Comparison of ENCODE assay signal across 31 mouse cellular contexts in the genomic region with DNA sequence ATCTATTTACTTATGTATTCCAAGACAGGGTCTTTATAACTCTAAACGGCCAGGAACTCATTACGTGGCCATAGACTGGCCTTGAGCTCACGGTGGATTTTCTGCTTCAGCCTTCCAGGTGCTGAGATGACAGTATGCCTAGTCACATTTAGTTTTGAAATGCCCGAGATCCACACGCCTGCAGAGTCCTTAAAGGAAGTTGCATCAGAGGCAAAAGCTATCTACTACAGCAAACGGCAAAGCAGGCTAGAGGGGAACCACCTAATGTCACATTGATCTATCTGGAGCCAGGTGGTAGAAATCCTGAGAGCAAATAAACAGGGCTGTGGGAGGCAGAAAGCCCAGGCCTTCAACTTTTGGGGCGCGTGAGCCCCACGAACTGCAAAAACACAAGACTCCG. TPM values are rescaled to one million over a fixed set of nuclear protein-coding genes. Genes with fewer than 3 reads are reported as not detected.
DNase-seq lines count a peak whose midpoint lies in the region; ATAC-seq and TF ChIP-seq lines count a peak whose summit lies in the region.
"Had no signal": no experiment of that assay in that cellular context is flagged by ENCODE, and none has a peak within 500 bp of the region (broad histone marks: within the 10 kb centered on the region; RNA-seq: fewer than 3 reads in every experiment).

No protein-coding gene starts in this region.

- H3K9ac ChIP-seq in midbrain, embryonic 11.5 days (ENCODE audit: low read length): no peak overlapping the region
- no peak overlapping the region for H3K9ac ChIP-seq in midbrain, postnatal 0 days (replicated peaks; ENCODE audit: low read length, poor library complexity, severe bottlenecking)
- H3K9ac ChIP-seq: embryonic facial prominence, embryonic 15.5 days; hindbrain, embryonic 14.5 days; midbrain, embryonic 13.5 days; neural tube, embryonic 12.5 days had no signal

- no peak overlapping the region for H3ac ChIP-seq in myocyte (ENCODE audit: control insufficient read depth, insufficient read length)

- no peaks in the 10 kb centered on the region for H3K36me3 ChIP-seq in heart, embryonic 10.5 days
- no peaks in the 10 kb centered on the region for H3K36me3 ChIP-seq in midbrain, embryonic 11.5 days (ENCODE audit: control insufficient read depth, insufficient read depth, low read length)
- no peaks in the 10 kb centered on the region for H3K36me3 ChIP-seq in midbrain, postnatal 0 days (ENCODE audit: insufficient read depth, low read length)
- no peaks in the 10 kb centered on the region for H3K36me3 ChIP-seq in myocyte (ENCODE audit: control insufficient read depth, insufficient read depth)
- H3K36me3 ChIP-seq: embryonic facial prominence, embryonic 15.5 days; midbrain, embryonic 13.5 days; neural tube, embryonic 12.5 days had no signal

- no peak for TF ChIP-seq CTCF in midbrain, postnatal 0 days (IDR thresholded peaks at IDR 0.05)

- peak; percentile 28 for DNase-seq in heart, adult 11 months
- no peak for DNase-seq in heart, embryonic 10.5 days (ENCODE audit: low spot score)
- DNase-seq in midbrain, embryonic 11.5 days (ENCODE audit: low spot score, missing footprints): peak; percentile 90
- DNase-seq in midbrain, postnatal 0 days (ENCODE audit: low spot score): no peak
- no peak for DNase-seq in cerebellum, adult 9-10 months
- DNase-seq in urinary bladder, postnatal 25 days (ENCODE audit: low spot score): no peak
- DNase-seq: adrenal gland, postnatal 10 days; cerebellum, adult 2 months; gastrocnemius, postnatal 14 days; heart, adult 2 months; heart, postnatal 14 days; kidney, adult 18-20 months; lung, adult 18-20 months; lung, postnatal 14 days; spleen, adult 18-20 months; thymus, adult 18-20 months had no signal

- no peak overlapping the region for H3K4me2 ChIP-seq in midbrain, embryonic 11.5 days
- H3K4me2 ChIP-seq in midbrain, postnatal 0 days (ENCODE audit: low read depth, low read length, poor library complexity, severe bottlenecking): no peak overlapping the region
- peak overlapping the region; percentile 34 for H3K4me2 ChIP-seq in myocyte (ENCODE audit: low read depth)

- no peaks in the 10 kb centered on the region for H3K79me2 ChIP-seq in myocyte (ENCODE audit: control insufficient read depth, insufficient read depth)

- H3K4me3 ChIP-seq in heart, embryonic 10.5 days: no peak overlapping the region
- no peak overlapping the region for H3K4me3 ChIP-seq in midbrain, embryonic 11.5 days (ENCODE audit: low read depth, low read length)
- H3K4me3 ChIP-seq in midbrain, postnatal 0 days (ENCODE audit: low read depth, low read length): no peak overlapping the region
- H3K4me3 ChIP-seq in myocyte: no peak overlapping the region
- H3K4me3 ChIP-seq: heart, adult 2 months had no signal

- no peaks in the 10 kb centered on the region for H3K9me3 ChIP-seq in heart, embryonic 10.5 days
- peaks cover 4% of the 10 kb centered on the region; the same call in 1 of the 2 replicates for H3K9me3 ChIP-seq in midbrain, embryonic 11.5 days (ENCODE audit: control insufficient read depth, low read length)
- no peaks in the 10 kb centered on the region for H3K9me3 ChIP-seq in midbrain, postnatal 0 days (ENCODE audit: low read length)
- H3K9me3 ChIP-seq: midbrain, embryonic 13.5 days; neural tube, embryonic 12.5 days had no signal

- ATAC-seq in midbrain, embryonic 11.5 days (ENCODE audit: low FRiP score): no peak
- ATAC-seq in midbrain, postnatal 0 days (ENCODE audit: low FRiP score): no peak
- ATAC-seq in granulocyte monocyte progenitor cell, adult 5-6 weeks (replicated peaks; ENCODE audit: poor library complexity, severe bottlenecking): peak; percentile 88
- ATAC-seq: activated CD4-positive, CD25-positive, alpha-beta regulatory T cell, adult 4 months; forebrain, embryonic 14.5 days; inflammation-experienced regulatory T-cells, adult 6 months; midbrain, embryonic 13.5 days had no signal

- H3K27me3 ChIP-seq in heart, embryonic 10.5 days (ENCODE audit: insufficient read depth, poor library complexity, severe bottlenecking): peaks cover 74% of the 10 kb centered on the region
- peaks cover 51% of the 10 kb centered on the region for H3K27me3 ChIP-seq in midbrain, embryonic 11.5 days (ENCODE audit: control insufficient read depth, insufficient read depth, low read length)
- peaks cover 55% of the 10 kb centered on the region for H3K27me3 ChIP-seq in midbrain, postnatal 0 days (ENCODE audit: insufficient read depth, low read length)
- H3K27me3 ChIP-seq in myocyte (ENCODE audit: control insufficient read depth, insufficient read depth, insufficient read length): peaks cover 37% of the 10 kb centered on the region

- H3K27ac ChIP-seq in heart, embryonic 10.5 days: no peak overlapping the region
- H3K27ac ChIP-seq in midbrain, embryonic 11.5 days (ENCODE audit: low read depth, low read length): no peak overlapping the region
- no peak overlapping the region for H3K27ac ChIP-seq in midbrain, postnatal 0 days (ENCODE audit: low read depth, low read length)
- H3K27ac ChIP-seq: embryonic facial prominence, embryonic 15.5 days; heart, adult 2 months; hindbrain, embryonic 14.5 days; midbrain, embryonic 13.5 days; neural tube, embryonic 12.5 days had no signal

- WGBS in heart, embryonic 10.5 days: 29% methylated on average over 10 of the region's 10 CpGs
- 33% methylated on average over 10 of the region's 10 CpGs for WGBS in midbrain, embryonic 11.5 days
- WGBS in midbrain, postnatal 0 days: 36% methylated on average over 10 of the region's 10 CpGs

- H3K4me1 ChIP-seq in heart, embryonic 10.5 days: peaks cover 22% of the 10 kb centered on the region
- peaks cover 9% of the 10 kb centered on the region; the same call in 1 of the 2 replicates for H3K4me1 ChIP-seq in midbrain, embryonic 11.5 days (ENCODE audit: control insufficient read depth, insufficient read depth, low read length)
- H3K4me1 ChIP-seq in midbrain, postnatal 0 days (ENCODE audit: insufficient read depth, low read length): no peaks in the 10 kb centered on the region

- TF ChIP-seq POLR2A in myocyte (IDR thresholded peaks at IDR 0.05; ENCODE audit: insufficient read length, low read depth): no peak

TF ChIP-seq in myocyte, 11 proteins besides CTCF, POLR2A, EP300 and RAD21:
- no peak for TF ChIP-seq MAX (IDR thresholded peaks at IDR 0.05; ENCODE audit: low read depth)
- no peak for TF ChIP-seq POLR2AphosphoS2 (IDR thresholded peaks at IDR 0.05; ENCODE audit: insufficient read length, low read depth)
- TF ChIP-seq CEBPB (IDR thresholded peaks at IDR 0.05; ENCODE audit: insufficient read depth, poor library complexity, severe bottlenecking): no peak
- TF ChIP-seq REST (IDR thresholded peaks at IDR 0.05; ENCODE audit: insufficient read depth, insufficient read length): no peak
- TF ChIP-seq E2F4 (IDR thresholded peaks at IDR 0.05; ENCODE audit: insufficient read depth): no peak
- no peak for TF ChIP-seq MYOG (IDR thresholded peaks at IDR 0.05; ENCODE audit: control insufficient read depth in 1 of 3, insufficient read depth in 1 of 3, insufficient read length in 2 of 3, low read depth in 2 of 3)
TF ChIP-seq in myocyte: peak in this region for 0.

RNA-seq across cellular contexts. Expression of gene Dmrt1, which starts 0.5 kb away (rescaled TPM):
- polyA plus RNA-seq in heart, embryonic 10.5 days (2016; fragmentation: Nextera tagmentation; extraction: Ambion mirVana): not detected in 2 replicates
- polyA plus RNA-seq in midbrain, embryonic 11.5 days (2014; fragmentation: Nextera tagmentation; extraction: Ambion mirVana): not detected in 2 replicates
- total RNA-seq in midbrain, postnatal 0 days (2014; rRNA removed): not detected in 2 replicates
- polyA plus RNA-seq in midbrain, postnatal 0 days (2015; fragmentation: Nextera tagmentation; extraction: Ambion mirVana): not detected in 2 replicates
- total RNA-seq in granulocyte monocyte progenitor cell, adult 5-6 weeks (2014; fragmentation: Nextera tagmentation): not detected in 2 replicates
- total RNA-seq in granulocyte monocyte progenitor cell, adult 5-6 weeks (2017): not detected in 2 replicates
- polyA plus RNA-seq in myocyte (2012; fragmentation: generic; extraction: Trizol): 0.13 TPM
- total RNA-seq: adrenal gland, postnatal 10 days; gastrocnemius, postnatal 14 days; heart, adult 2 months; heart, postnatal 14 days; left cerebral cortex, adult 18-20 months; left cerebral cortex, postnatal 25 days; liver, adult 2 months; megakaryocyte, adult 5-6 weeks; MEL had no signal
- polyA plus RNA-seq: activated CD4-positive, CD25-positive, alpha-beta regulatory T cell, adult 4 months; cerebellum, adult 2 months; heart, adult 2 months; hindbrain, embryonic 14.5 days; inflammation-experienced regulatory T-cells, adult 6 months; kidney, embryonic 16.5 days; liver, adult 2 months had no signal

Comparison
In these comparisons a context has a peak if more than half of its experiments do, and no peak if none do; other contexts are left out.
1. DNase-seq: peak in heart, adult 11 months (single experiment) and midbrain, embryonic 11.5 days (single experiment); none in heart, embryonic 10.5 days (single experiment), midbrain, postnatal 0 days (single experiment), cerebellum, adult 9-10 months (single experiment) and urinary bladder, postnatal 25 days (single experiment).